Mouse (Mus musculus) ES-E14 (cell line): ENCODE data around the gene Elmo1.

Experiments
- CHD2 ChIP-seq: IDR thresholded peaks from 2 replicates; pipeline ENCODE4 v1.6.1; 2014; ENCODE audit warnings: mild to moderate bottlenecking, low read depth, low read length, inconsistent platforms
- HCFC1 ChIP-seq: IDR thresholded peaks from 2 replicates; pipeline ENCODE4 v1.6.1; 2012; ENCODE audit warnings: low read length, inconsistent platforms, borderline replicate concordance; ENCODE audit not compliant: insufficient read depth
- MAFK ChIP-seq: IDR thresholded peaks from 2 replicates; pipeline ENCODE4 v1.6.1; 2014; ENCODE audit warnings: mild to moderate bottlenecking, low read depth, low read length, inconsistent platforms; ENCODE audit not compliant: insufficient read depth
- ZC3H11A ChIP-seq: IDR thresholded peaks from 2 replicates; pipeline ENCODE4 v1.6.1; 2012; ENCODE audit warnings: low read depth, mild to moderate bottlenecking, inconsistent platforms, low read length, borderline replicate concordance
- ZNF384 ChIP-seq: IDR thresholded peaks from 2 replicates; pipeline ENCODE4 v1.6.1; 2012; ENCODE audit warnings: low read depth, low read length, inconsistent platforms

DNA sequence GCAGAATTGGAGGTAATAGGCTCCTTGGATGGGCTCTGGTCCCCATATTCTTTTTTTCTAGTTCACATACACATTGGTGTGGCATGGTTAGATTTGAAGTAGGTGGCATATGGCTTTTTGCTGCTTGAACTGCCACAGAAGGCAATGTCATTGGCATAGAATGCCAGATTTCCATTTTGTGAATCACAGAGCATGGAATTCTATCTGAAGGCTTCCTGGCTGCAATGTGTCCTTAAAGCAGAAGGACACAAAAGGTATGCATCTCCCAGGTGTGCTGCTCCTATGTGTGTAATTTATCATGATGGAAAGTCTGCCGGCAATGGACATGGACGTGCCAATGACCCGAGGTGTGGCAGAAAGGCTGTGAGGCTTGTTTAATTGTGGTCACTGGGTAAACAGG is 371.2 kb downstream of the Elmo1 start:
- TF ChIP-seq MAFK = no peak
- TF ChIP-seq ZC3H11A = no peak
- TF ChIP-seq HCFC1 = no peak
- TF ChIP-seq CHD2 = no peak
- no peak for TF ChIP-seq ZNF384
